Mouse (Mus musculus) liver, postnatal 0 days (tissue): ENCODE data around the gene Akap17b. TPM values are rescaled to one million over a fixed set of nuclear protein-coding genes. Genes with fewer than 3 reads are reported as not detected.

ENCODE experiments used
- ATAC-seq: fragments of 200-750 bp; cut with Nextera tagmentation; 2 replicates; pipeline ENCODE4 v1.8.0; 2017; ENCODE audit warnings: mild to moderate bottlenecking, moderate library complexity
- DNase-seq: peaks from one replicate; pipeline ENCODE4 v3.0.0-alpha.2; 2016
- H3K27ac ChIP-seq: fragments of 300-500 bp; sonication (generic); 2 replicates; pipeline ENCODE4 v1.5.1; 2014; ENCODE audit warnings: antibody characterized with exemption, moderate library complexity, mild to moderate bottlenecking, low read depth
- H3K27me3 ChIP-seq: fragments of 300-500 bp; sonication (generic); 2 replicates; pipeline ENCODE4 v1.6.1; 2014; ENCODE audit warnings: low read length, control low read depth, mixed read lengths; ENCODE audit not compliant: insufficient read depth
- H3K36me3 ChIP-seq: fragments of 300-500 bp; sonication (generic); replicated peaks from 2 replicates; pipeline ENCODE4 v1.6.1; 2014; ENCODE audit warnings: mild to moderate bottlenecking, control low read depth, low read length, moderate library complexity, mixed read lengths; ENCODE audit not compliant: insufficient read depth
- H3K4me1 ChIP-seq: fragments of 300-500 bp; sonication (generic); 2 replicates; pipeline ENCODE4 v1.6.1; 2014; ENCODE audit warnings: antibody characterized with exemption, mild to moderate bottlenecking, control low read depth; ENCODE audit not compliant: insufficient read depth
- H3K4me2 ChIP-seq: fragments of 300-500 bp; sonication (generic); 2 replicates; pipeline ENCODE4 v1.6.1; 2014; ENCODE audit warnings: low read depth, mild to moderate bottlenecking, low read length, moderate library complexity, mixed read lengths
- H3K4me3 ChIP-seq: fragments of 300-500 bp; sonication (generic); 2 replicates; pipeline ENCODE4 v1.5.1; 2014; ENCODE audit warnings: low read depth, low read length
- H3K9ac ChIP-seq: fragments of 300-500 bp; sonication (generic); replicated peaks from 2 replicates; pipeline ENCODE4 v1.6.1; 2014; ENCODE audit warnings: mild to moderate bottlenecking, moderate library complexity
- H3K9me3 ChIP-seq: fragments of 300-500 bp; sonication (generic); 2 replicates; pipeline ENCODE4 v1.6.1; 2016; ENCODE audit warnings: mild to moderate bottlenecking, control low read depth, low read length, mixed read lengths
- CTCF ChIP-seq: sonication (generic); IDR thresholded peaks from 2 replicates; pipeline ENCODE4 v1.5.1; 2016; ENCODE audit warnings: antibody characterized with exemption, low read depth
- EP300 ChIP-seq: IDR thresholded peaks from 2 replicates; pipeline ENCODE4 v1.6.1; 2016; ENCODE audit warnings: antibody characterized with exemption, low read depth, mild to moderate bottlenecking
- WGBS: fragments of 180-500 bp; shearing (Covaris S2); extraction: QIAGEN DNeasy Blood & Tissue Kit; methylation state at CpG from one replicate; pipeline ENCODE4 v1.1.7; 2014; ENCODE audit not compliant: insufficient replicate concordance; 5-methylcytosine and 5-hydroxymethylcytosine counted together
- polyA plus RNA-seq: library from polyadenylated mRNA; unstranded; fragments of >200 nt; fragmentation: Nextera tagmentation; extraction: Ambion mirVana; gene quantifications from 2 replicates; pipeline ENCODE4 v1.2.1, GENCODE M21; 2015

Gene Akap17b
- polyA plus RNA-seq, 1 experiment from 2014 or later, result 0.51 TPM

GRCm38 (mm10) chrX:36630771-36631170 is 14.4 kb downstream of the Akap17b start:
- DNase-seq, result no peak
- no peak for ATAC-seq
- H3K9me3 ChIP-seq, result no peaks in the 10 kb centered on the region
- no peak overlapping the region for H3K27ac ChIP-seq
- H3K4me2 ChIP-seq, result no peak overlapping the region
- WGBS, result 4% methylated on average over 1 of the region's 1 CpGs
- no peaks in the 10 kb centered on the region for H3K36me3 ChIP-seq
- TF ChIP-seq CTCF (peak; percentile 56), EP300 (no peak)
- H3K4me1 ChIP-seq, result no peaks in the 10 kb centered on the region
- no peaks in the 10 kb centered on the region for H3K27me3 ChIP-seq
- no peak overlapping the region for H3K4me3 ChIP-seq
- H3K9ac ChIP-seq, result no peak overlapping the region

GRCm38 (mm10) chrX:36628102-36628501 is 17.1 kb downstream of the Akap17b start:
- Histone ChIP-seq H3K4me3 (no peak overlapping the region), H3K9ac (no peak overlapping the region), H3K4me2 (no peak overlapping the region), H3K27ac (no peak overlapping the region), H3K9me3 (no peaks in the 10 kb centered on the region), H3K27me3 (no peaks in the 10 kb centered on the region), H3K36me3 (no peaks in the 10 kb centered on the region), H3K4me1 (no peaks in the 10 kb centered on the region)
- no peak for TF ChIP-seq CTCF
- TF ChIP-seq EP300, result no peak
- ATAC-seq (no peak), DNase-seq (no peak)
- 56% methylated on average over 3 of the region's 3 CpGs for WGBS

GRCm38 (mm10) chrX:36609117-36609516 is 36.1 kb downstream of the Akap17b start:
- no peaks in the 10 kb centered on the region for H3K9me3 ChIP-seq
- DNase-seq, result no peak

GRCm38 (mm10) chrX:36604040-36604439 is 41.2 kb downstream of the Akap17b start:
- TF ChIP-seq CTCF (no peak), EP300 (no peak)
- H3K4me1 ChIP-seq, result peaks cover 3% of the 10 kb centered on the region; the same call in 1 of the 2 replicates
- H3K4me2 ChIP-seq, result no peak overlapping the region
- H3K9me3 ChIP-seq, result no peaks in the 10 kb centered on the region
- ATAC-seq (peak; percentile 59), DNase-seq (no peak)
- 0 out of 2 replicates have a peak, but pooled peaks cover 2% of the 10 kb centered on the region for H3K36me3 ChIP-seq
- no peaks in the 10 kb centered on the region for H3K27me3 ChIP-seq
- peak overlapping the region; percentile 29; the same call in 1 of the 2 replicates for H3K27ac ChIP-seq
- H3K9ac ChIP-seq, result no peak overlapping the region
- no peak overlapping the region for H3K4me3 ChIP-seq
- WGBS, result 66% methylated on average over 4 of the region's 4 CpGs

More at GRCm38 (mm10) chrX:36609117-36609516, 36.1 kb downstream of the Akap17b start:
- ATAC-seq, result no peak
- Histone ChIP-seq H3K9ac (no peak overlapping the region), H3K27me3 (no peaks in the 10 kb centered on the region), H3K4me1 (no peaks in the 10 kb centered on the region), H3K4me3 (no peak overlapping the region), H3K27ac (no peak overlapping the region), H3K36me3 (0 out of 2 replicates have a peak, but pooled peaks cover 2% of the 10 kb centered on the region), H3K4me2 (no peak overlapping the region)
- WGBS, result 84% methylated on average over 2 of the region's 2 CpGs
- TF ChIP-seq CTCF (no peak), EP300 (no peak)

- Histone ChIP-seq H3K27ac (no peak overlapping the region), H3K9me3 (no peaks in the 10 kb centered on the region), H3K36me3 (0 out of 2 replicates have a peak, but pooled peaks cover 2% of the 10 kb centered on the region), H3K4me3 (no peak overlapping the region), H3K4me2 (no peak overlapping the region), H3K9ac (no peak overlapping the region), H3K4me1 (peaks cover 3% of the 10 kb centered on the region; the same call in 1 of the 2 replicates), H3K27me3 (no peaks in the 10 kb centered on the region)
- ATAC-seq (no peak), DNase-seq (no peak)
- WGBS, result 72% methylated on average over 2 of the region's 2 CpGs
- no peak for TF ChIP-seq CTCF
- no peak for TF ChIP-seq EP300
Observed at GRCm38 (mm10) chrX:36602926-36603325, 42.3 kb downstream of the Akap17b start.

- no peaks in the 10 kb centered on the region for H3K9me3 ChIP-seq
- H3K9ac ChIP-seq, result no peak overlapping the region
- no peaks in the 10 kb centered on the region for H3K27me3 ChIP-seq
- TF ChIP-seq CTCF (no peak), EP300 (no peak)
- DNase-seq (no peak), ATAC-seq (peak; percentile 32)
- peak overlapping the region; percentile 80; the same call in 1 of the 2 replicates for H3K4me2 ChIP-seq
- 0 out of 2 replicates have a peak, but pooled peaks cover 2% of the 10 kb centered on the region for H3K36me3 ChIP-seq
- H3K4me1 ChIP-seq, result peaks cover 6% of the 10 kb centered on the region
- 45% methylated on average over 8 of the region's 8 CpGs for WGBS
- H3K27ac ChIP-seq, result no peak overlapping the region
- H3K4me3 ChIP-seq, result no peak overlapping the region
Observed at GRCm38 (mm10) chrX:36600066-36600465, 45.1 kb downstream of the Akap17b start.

GRCm38 (mm10) chrX:36599656-36600055 is 45.5 kb downstream of the Akap17b start:
- DNase-seq, result no peak
- H3K9ac ChIP-seq, result no peak overlapping the region; the same call in 1 of the 2 replicates
- TF ChIP-seq CTCF (no peak), EP300 (no peak)

More at GRCm38 (mm10) chrX:36599656-36600055, 45.5 kb downstream of the Akap17b start:
- Histone ChIP-seq H3K9me3 (no peaks in the 10 kb centered on the region), H3K4me2 (peak overlapping the region; percentile 80), H3K36me3 (0 out of 2 replicates have a peak, but pooled peaks cover 1% of the 10 kb centered on the region), H3K4me3 (peak overlapping the region; percentile 76), H3K27me3 (no peaks in the 10 kb centered on the region), H3K4me1 (peaks cover 6% of the 10 kb centered on the region), H3K27ac (no peak overlapping the region)
- ATAC-seq, result 0 out of 2 replicates have a peak, but pooled peaks have one; percentile 28
- WGBS, result 57% methylated on average over 3 of the region's 3 CpGs
